Mouse (Mus musculus): Measurements from ENCODE around the gene Rorb. TPM values are rescaled to one million over a fixed set of nuclear protein-coding genes. Genes with fewer than 3 reads are reported as not detected.

Rorb gene
- total RNA-seq (2014; rRNA removed) = 14.0 and 18.8 TPM in 2 replicates
- polyA plus RNA-seq (2015; fragmentation: Nextera tagmentation; extraction: Ambion mirVana) = 13.5 and 17.7 TPM in 2 replicates

DNA sequence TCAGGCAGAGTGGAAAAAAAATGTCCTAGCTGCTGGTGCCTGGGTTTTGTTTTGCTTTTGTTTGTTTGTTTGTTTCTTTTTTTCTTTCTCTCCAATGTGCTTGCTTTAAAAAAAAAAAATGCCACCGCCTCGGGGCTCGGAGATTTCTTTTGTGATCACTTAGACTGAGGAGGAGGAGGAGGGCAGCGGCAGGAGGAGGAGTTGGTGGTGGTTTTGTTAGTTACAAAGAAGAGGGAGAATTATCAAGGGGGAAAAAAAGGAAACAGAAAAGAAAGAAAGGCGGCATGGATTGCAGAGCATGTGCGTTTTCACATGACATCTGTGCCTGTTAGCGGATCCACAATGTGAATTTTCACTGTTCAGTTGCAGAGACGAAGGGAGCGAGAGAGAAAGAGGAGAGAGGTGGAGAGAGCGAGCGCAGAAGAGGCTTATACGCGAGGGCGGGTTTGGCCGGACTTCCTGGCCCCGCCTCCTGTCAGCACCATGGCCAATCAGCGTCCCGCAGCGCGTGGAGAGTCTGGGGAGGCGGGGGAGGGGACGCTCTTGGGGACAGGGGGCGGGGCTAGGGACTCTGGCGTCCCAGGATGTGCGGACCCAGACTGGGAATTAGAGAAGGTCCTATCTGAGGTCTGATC lies at the start of gene Rorb:
Gene Rorb, minus strand, starts transcription at position 404 of the 635 bp plus-strand sequence.
- Histone ChIP-seq H3K4me2 (ENCODE audit: low read depth, low read length, poor library complexity, severe bottlenecking) (peak within 1 kb of the TSS; percentile 90), H3K9me3 (ENCODE audit: low read length) (no peaks in the 10 kb centered on the region), H3K36me3 (ENCODE audit: insufficient read depth, low read length) (no peaks in the 10 kb centered on the region), H3K27ac (ENCODE audit: low read depth, low read length) (peak within 1 kb of the TSS; percentile 51), H3K4me1 (ENCODE audit: insufficient read depth, low read length) (peaks cover 8% of the 10 kb centered on the region; the same call in 1 of the 2 replicates), H3K9ac (replicated peaks; ENCODE audit: low read length, poor library complexity, severe bottlenecking) (peak within 1 kb of the TSS; percentile 57), H3K4me3 (ENCODE audit: low read depth, low read length) (peak within 1 kb of the TSS; percentile 67), H3K27me3 (ENCODE audit: insufficient read depth, low read length) (peaks cover 5% of the 10 kb centered on the region; the same call in 1 of the 2 replicates)
- DNase-seq (ENCODE audit: low spot score) (peak; percentile 93), ATAC-seq (ENCODE audit: low FRiP score) (peak; percentile 93)
- TF ChIP-seq CTCF (IDR thresholded peaks at IDR 0.05) = no peak
- WGBS = 0% methylated on average over 25 of the region's 25 CpGs

DNA sequence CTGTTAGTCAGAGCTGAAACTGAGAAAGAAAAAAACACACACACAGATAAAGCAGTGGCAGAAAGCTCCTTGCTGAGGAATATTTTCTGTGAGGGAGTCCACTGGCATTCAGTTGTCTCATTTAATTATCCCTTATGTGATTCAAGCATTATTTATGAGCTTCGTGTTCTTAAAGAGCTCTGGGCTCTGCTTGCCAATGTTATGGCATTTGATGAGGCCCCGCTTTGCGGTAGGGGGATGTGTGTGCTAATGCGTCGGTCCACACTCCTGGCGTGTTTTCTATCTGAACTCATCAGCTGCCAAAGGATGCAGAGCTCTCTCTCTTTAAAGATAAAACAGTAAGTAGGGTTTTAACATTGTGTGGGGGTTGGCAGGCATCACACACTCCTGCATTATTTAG lies 37.9 kb upstream of the Rorb start:
- H3K9me3 ChIP-seq (ENCODE audit: low read length) = no peaks in the 10 kb centered on the region
- no peak overlapping the region for H3K4me3 ChIP-seq (ENCODE audit: low read depth, low read length)
- TF ChIP-seq CTCF (IDR thresholded peaks at IDR 0.05) = no peak
- DNase-seq (ENCODE audit: low spot score) (no peak), ATAC-seq (ENCODE audit: low FRiP score) (no peak)
- H3K4me2 ChIP-seq (ENCODE audit: low read depth, low read length, poor library complexity, severe bottlenecking) = no peak overlapping the region
- 30% methylated on average over 6 of the region's 6 CpGs for WGBS
- no peak overlapping the region for H3K9ac ChIP-seq (replicated peaks; ENCODE audit: low read length, poor library complexity, severe bottlenecking)
- H3K27ac ChIP-seq (ENCODE audit: low read depth, low read length) = no peak overlapping the region
- no peaks in the 10 kb centered on the region for H3K36me3 ChIP-seq (ENCODE audit: insufficient read depth, low read length)
- no peaks in the 10 kb centered on the region for H3K27me3 ChIP-seq (ENCODE audit: insufficient read depth, low read length)
- H3K4me1 ChIP-seq (ENCODE audit: insufficient read depth, low read length) = no peaks in the 10 kb centered on the region

DNA sequence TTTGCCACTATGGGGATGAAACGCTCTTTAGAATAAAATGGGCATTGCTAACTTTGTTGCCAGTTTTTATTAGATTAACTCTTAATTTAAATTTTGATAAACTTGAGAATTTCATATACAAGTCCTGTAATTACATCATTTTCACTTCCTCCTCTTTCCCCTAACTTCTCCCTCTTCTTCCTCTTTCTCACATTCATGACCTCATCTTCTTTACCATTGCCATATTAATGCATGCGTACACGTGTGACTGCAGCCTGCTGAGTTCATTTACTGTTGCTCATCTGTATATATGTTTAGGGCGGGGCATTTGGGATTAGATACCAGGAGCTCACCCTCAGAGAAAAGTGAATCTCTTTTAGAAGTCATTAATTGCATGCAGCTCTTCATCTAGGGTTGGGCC lies 33.5 kb upstream of the Rorb start:
- Histone ChIP-seq H3K27me3 (ENCODE audit: insufficient read depth, low read length) (no peaks in the 10 kb centered on the region), H3K4me2 (ENCODE audit: low read depth, low read length, poor library complexity, severe bottlenecking) (no peak overlapping the region), H3K27ac (ENCODE audit: low read depth, low read length) (no peak overlapping the region), H3K9ac (replicated peaks; ENCODE audit: low read length, poor library complexity, severe bottlenecking) (no peak overlapping the region), H3K4me3 (ENCODE audit: low read depth, low read length) (no peak overlapping the region), H3K9me3 (ENCODE audit: low read length) (no peaks in the 10 kb centered on the region), H3K36me3 (ENCODE audit: insufficient read depth, low read length) (no peaks in the 10 kb centered on the region), H3K4me1 (ENCODE audit: insufficient read depth, low read length) (no peaks in the 10 kb centered on the region)
- ATAC-seq (ENCODE audit: low FRiP score) (no peak), DNase-seq (ENCODE audit: low spot score) (no peak)
- TF ChIP-seq CTCF (IDR thresholded peaks at IDR 0.05) = no peak
- 89% methylated on average over 4 of the region's 4 CpGs for WGBS

DNA sequence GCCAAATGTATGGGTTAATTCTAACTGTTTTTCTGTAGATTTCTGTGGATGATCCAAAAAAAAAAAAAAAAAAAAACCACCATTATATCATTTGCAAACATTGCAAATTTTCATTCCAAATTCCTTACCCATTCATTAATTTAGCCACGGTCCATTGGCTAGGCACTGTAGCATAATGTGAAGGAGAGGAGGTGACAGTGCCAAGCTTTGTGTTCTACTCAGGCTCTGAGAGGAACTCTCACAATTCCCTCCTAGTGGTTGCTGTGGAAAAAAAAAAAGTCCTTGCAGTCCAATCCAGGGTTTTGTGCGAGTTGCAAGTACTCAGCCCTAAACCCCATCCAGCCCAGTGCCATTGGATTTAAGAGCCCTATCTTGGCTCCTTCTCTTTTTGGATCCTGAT lies 25.9 kb upstream of the Rorb start:
- DNase-seq (ENCODE audit: low spot score) (peak; percentile 61), ATAC-seq (ENCODE audit: low FRiP score) (no peak)
- Histone ChIP-seq H3K9me3 (ENCODE audit: low read length) (no peaks in the 10 kb centered on the region), H3K27me3 (ENCODE audit: insufficient read depth, low read length) (no peaks in the 10 kb centered on the region), H3K4me3 (ENCODE audit: low read depth, low read length) (no peak overlapping the region), H3K27ac (ENCODE audit: low read depth, low read length) (no peak overlapping the region), H3K4me1 (ENCODE audit: insufficient read depth, low read length) (no peaks in the 10 kb centered on the region), H3K9ac (replicated peaks; ENCODE audit: low read length, poor library complexity, severe bottlenecking) (no peak overlapping the region), H3K4me2 (ENCODE audit: low read depth, low read length, poor library complexity, severe bottlenecking) (no peak overlapping the region), H3K36me3 (ENCODE audit: insufficient read depth, low read length) (no peaks in the 10 kb centered on the region)
- no peak for TF ChIP-seq CTCF (IDR thresholded peaks at IDR 0.05)
- 53% methylated on average over 2 of the region's 2 CpGs for WGBS

GRCm38 (mm10) chr19:19135838-19136237 lies 24.8 kb upstream of the Rorb start:
- Histone ChIP-seq H3K9me3 (ENCODE audit: low read length) (no peaks in the 10 kb centered on the region), H3K36me3 (ENCODE audit: insufficient read depth, low read length) (no peaks in the 10 kb centered on the region), H3K4me3 (ENCODE audit: low read depth, low read length) (no peak overlapping the region), H3K27ac (ENCODE audit: low read depth, low read length) (no peak overlapping the region), H3K4me2 (ENCODE audit: low read depth, low read length, poor library complexity, severe bottlenecking) (no peak overlapping the region), H3K4me1 (ENCODE audit: insufficient read depth, low read length) (no peaks in the 10 kb centered on the region), H3K9ac (replicated peaks; ENCODE audit: low read length, poor library complexity, severe bottlenecking) (no peak overlapping the region), H3K27me3 (ENCODE audit: insufficient read depth, low read length) (no peaks in the 10 kb centered on the region)
- TF ChIP-seq CTCF (IDR thresholded peaks at IDR 0.05) = no peak
- 85% methylated on average over 2 of the region's 2 CpGs for WGBS
- ATAC-seq (ENCODE audit: low FRiP score) (no peak), DNase-seq (ENCODE audit: low spot score) (no peak)

DNA sequence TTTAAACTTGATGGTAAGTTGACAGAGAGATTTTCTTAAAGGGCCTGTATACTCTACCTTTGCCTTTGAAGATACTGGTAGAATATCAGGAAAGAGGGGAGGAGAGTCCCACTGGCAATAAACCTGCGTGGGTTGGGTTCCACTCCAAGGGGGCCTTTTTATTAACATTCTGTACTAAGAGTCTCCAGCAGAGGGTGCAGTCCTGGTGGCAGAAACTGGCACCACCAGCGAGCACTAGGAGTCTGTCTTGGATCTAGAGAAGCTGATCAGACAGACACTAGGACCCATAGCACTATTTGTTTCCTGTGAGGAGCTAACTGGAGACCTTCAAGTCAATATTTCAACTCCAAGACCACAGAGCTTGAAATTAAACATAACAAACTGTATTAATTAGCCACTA lies 11.3 kb upstream of the Rorb start:
- Histone ChIP-seq H3K4me1 (ENCODE audit: insufficient read depth, low read length) (no peaks in the 10 kb centered on the region), H3K9ac (replicated peaks; ENCODE audit: low read length, poor library complexity, severe bottlenecking) (no peak overlapping the region), H3K4me3 (ENCODE audit: low read depth, low read length) (no peak overlapping the region), H3K36me3 (ENCODE audit: insufficient read depth, low read length) (no peaks in the 10 kb centered on the region), H3K9me3 (ENCODE audit: low read length) (no peaks in the 10 kb centered on the region), H3K27me3 (ENCODE audit: insufficient read depth, low read length) (no peaks in the 10 kb centered on the region), H3K4me2 (ENCODE audit: low read depth, low read length, poor library complexity, severe bottlenecking) (no peak overlapping the region), H3K27ac (ENCODE audit: low read depth, low read length) (no peak overlapping the region)
- 44% methylated on average over 2 of the region's 2 CpGs for WGBS
- TF ChIP-seq CTCF (IDR thresholded peaks at IDR 0.05) = peak; percentile 17; the same call in 1 of the 2 replicates
- ATAC-seq (ENCODE audit: low FRiP score) (no peak), DNase-seq (ENCODE audit: low spot score) (no peak)
